Mouse (Mus musculus): ENCODE results near the gene Impg1. TPM values are rescaled to one million over a fixed set of nuclear protein-coding genes. Genes with fewer than 3 reads are reported as not detected.

The Impg1 gene
- polyA plus RNA-seq (2015; fragmentation: Nextera tagmentation; extraction: Ambion mirVana), result 0.12 TPM in 1 of 2 replicates, not detected in the other

DNA sequence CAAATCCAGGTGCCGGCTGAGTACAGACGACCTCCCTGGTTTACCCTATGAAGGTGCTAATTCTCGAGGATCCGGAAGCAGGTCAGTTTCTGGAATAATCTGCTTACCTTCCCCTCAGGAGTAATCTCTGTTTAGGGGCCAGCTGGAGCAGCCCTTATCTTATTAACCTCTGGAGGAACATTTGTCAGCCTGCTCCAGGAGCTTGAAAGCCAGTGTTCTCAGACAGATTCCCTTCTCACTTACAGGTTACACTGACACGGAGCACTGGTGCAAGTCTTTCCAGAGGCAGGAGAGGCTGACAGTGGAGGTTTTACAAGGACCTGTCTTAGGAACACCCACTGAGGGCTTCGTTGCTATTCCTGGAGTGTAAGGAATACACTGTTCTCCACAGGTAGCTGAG lies at the start of gene Impg1:
Impg1 (minus strand) TSS at position 101 of the 400 bp plus-strand sequence.

Data from adrenal gland, postnatal 0 days (tissue).